Mouse (Mus musculus) spleen, adult 2 months (tissue): Measurements from ENCODE around the gene Gpr107. TPM values are rescaled to one million over a fixed set of nuclear protein-coding genes. Genes with fewer than 3 reads are reported as not detected.
"Not testable (repeated sequence)": the region's sequence is repeated elsewhere in the genome, so short reads cannot be mapped to it uniquely, and the experiment has no call there.

Experiments used
- DNase-seq, 2 experiments: peaks; one replicate each; pipeline versions ENCODE4 v3.0.0 to v3.0.0-alpha.2; 2012 to 2021; ENCODE audit warnings: low spot score in 2 of 2, low read depth in 1 of 2
- H3K27ac ChIP-seq: fragments of 200-500 bp; 2 replicates; pipeline ENCODE4 v1.5.1; 2012; ENCODE audit warnings: low read length, inconsistent platforms; ENCODE audit not compliant: insufficient read depth
- H3K27me3 ChIP-seq: fragments of 200-500 bp; 2 replicates; pipeline ENCODE4 v1.6.1; 2012; ENCODE audit warnings: mild to moderate bottlenecking, moderate library complexity, low read length, inconsistent platforms; ENCODE audit not compliant: control insufficient read depth, insufficient read depth
- H3K36me3 ChIP-seq: fragments of 200-500 bp; 2 replicates; pipeline ENCODE4 v1.6.1; 2012; ENCODE audit warnings: mild to moderate bottlenecking, low read length, inconsistent platforms; ENCODE audit not compliant: control insufficient read depth, insufficient read depth
- H3K4me1 ChIP-seq: fragments of 200-500 bp; 2 replicates; pipeline ENCODE4 v1.6.1; 2011; ENCODE audit warnings: inconsistent platforms; ENCODE audit not compliant: control insufficient read depth, insufficient read depth, insufficient read length
- H3K4me3 ChIP-seq: fragments of 200-500 bp; 2 replicates; pipeline ENCODE4 v1.5.1; 2011; ENCODE audit warnings: mild to moderate bottlenecking, inconsistent platforms; ENCODE audit not compliant: insufficient read depth, insufficient read length; ENCODE audit errors: extremely low read depth
- CTCF ChIP-seq: fragments of 200-500 bp; IDR thresholded peaks from 2 replicates; pipeline ENCODE4 v1.5.1; 2011; ENCODE audit warnings: mild to moderate bottlenecking, inconsistent platforms; ENCODE audit not compliant: insufficient read depth, insufficient read length, insufficient replicate concordance; ENCODE audit errors: extremely low read depth
- POLR2A ChIP-seq: fragments of 200-500 bp; IDR thresholded peaks from 2 replicates; pipeline ENCODE4 v1.6.1; 2011; ENCODE audit warnings: low read depth, low read length, inconsistent platforms
- WGBS: fragments of 180-500 bp; shearing (Covaris S2); methylation state at CpG from one replicate; pipeline ENCODE4 v1.1.7; 2018; 5-methylcytosine and 5-hydroxymethylcytosine counted together
- polyA plus RNA-seq: library from polyadenylated mRNA; depleted of rRNA; stranded (reverse); fragments of >200 nt; gene quantifications from 2 replicates; pipeline ENCODE4 v1.2.3, GENCODE M21; 2012

Gene Gpr107
- polyA plus RNA-seq, 1 experiment: 15.0 TPM

DNA sequence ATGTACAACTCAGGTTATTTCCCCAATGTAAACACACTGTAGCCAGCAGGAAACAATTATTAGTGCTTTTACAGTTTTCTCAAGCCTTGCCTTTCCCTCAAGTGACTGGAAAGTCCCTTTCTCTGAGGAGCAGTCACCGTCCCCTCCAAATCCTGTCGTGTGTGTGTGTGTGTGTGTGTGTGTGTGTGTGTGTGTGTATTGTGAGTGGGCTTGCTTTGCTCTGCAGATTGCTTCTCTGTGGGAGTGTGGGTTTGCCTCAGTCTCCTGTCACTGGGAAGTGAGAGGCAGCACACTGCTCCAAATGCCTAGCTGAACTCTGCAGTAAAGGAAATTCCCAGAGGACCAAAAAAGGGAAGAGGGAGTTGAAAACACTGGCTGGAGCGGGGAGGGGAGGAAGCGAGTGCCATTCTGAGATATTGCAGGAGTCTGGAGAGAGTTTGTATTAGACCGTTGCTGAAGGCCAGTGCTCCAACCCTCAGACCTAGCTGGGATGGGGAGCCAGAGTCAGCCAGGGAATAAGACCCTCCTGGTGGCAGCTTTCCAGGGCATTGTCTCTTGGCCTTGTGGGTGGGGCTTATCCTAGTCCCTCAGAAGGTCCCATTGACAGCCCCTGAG lies 12.8 kb downstream of the Gpr107 start:
- no peak for DNase-seq
- Histone ChIP-seq H3K4me3 (no peak overlapping the region), H3K4me1 (peaks cover 16% of the 10 kb centered on the region; the same call in 1 of the 2 replicates), H3K27ac (peak overlapping the region; percentile 61), H3K27me3 (no peaks in the 10 kb centered on the region), H3K36me3 (peaks cover 17% of the 10 kb centered on the region)
- 40% methylated on average over 5 of the region's 5 CpGs for WGBS
- TF ChIP-seq POLR2A (no peak), CTCF (no peak)

DNA sequence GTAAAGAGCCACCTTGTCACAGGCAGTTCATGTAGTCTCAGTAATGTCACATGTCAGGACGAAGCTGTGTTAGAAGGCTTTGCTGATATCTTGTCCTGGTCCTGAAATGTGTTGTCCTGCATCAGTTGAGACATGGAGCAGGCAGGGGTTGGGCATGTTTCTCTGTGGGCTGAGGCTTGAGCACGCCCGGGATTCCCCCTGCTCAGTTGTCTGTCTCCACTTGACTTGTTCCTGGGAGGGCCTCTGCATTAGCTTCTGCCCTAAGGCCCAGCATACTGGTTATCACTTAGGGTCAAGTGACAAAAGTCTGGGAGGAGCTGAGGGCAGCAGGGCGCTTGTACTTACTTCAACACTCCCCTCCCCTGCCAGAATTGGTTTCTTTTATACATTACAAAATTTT lies 13.4 kb downstream of the Gpr107 start:
- Histone ChIP-seq H3K4me3 (no peak overlapping the region), H3K27me3 (no peaks in the 10 kb centered on the region), H3K36me3 (peaks cover 18% of the 10 kb centered on the region), H3K27ac (peak overlapping the region; percentile 61), H3K4me1 (peaks cover 16% of the 10 kb centered on the region; the same call in 1 of the 2 replicates)
- peak in 1 of 2 experiments; percentile 36 for DNase-seq
- TF ChIP-seq CTCF (no peak), POLR2A (no peak)
- 54% methylated on average over 4 of the region's 4 CpGs for WGBS

DNA sequence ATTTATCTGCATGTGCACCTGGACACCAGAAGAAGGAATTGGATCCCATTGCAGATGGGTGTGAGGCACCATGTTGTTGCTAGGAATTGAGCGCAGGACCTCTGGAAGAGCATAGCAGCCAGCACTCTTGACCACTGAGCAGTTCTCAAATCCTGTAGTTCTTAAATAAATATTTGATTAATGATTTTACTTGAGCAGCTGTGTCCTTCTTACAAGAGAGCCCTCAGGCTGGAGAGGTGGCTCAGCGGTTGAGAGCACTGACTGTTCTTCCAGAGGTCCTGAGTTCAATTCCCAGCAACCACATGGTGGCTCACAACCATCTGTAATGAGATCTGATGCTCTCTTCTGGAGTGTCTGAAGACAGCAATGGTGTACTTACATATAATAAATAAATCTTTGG lies 15.5 kb downstream of the Gpr107 start:
- WGBS: 95% methylated on average over 2 of the region's 2 CpGs

DNA sequence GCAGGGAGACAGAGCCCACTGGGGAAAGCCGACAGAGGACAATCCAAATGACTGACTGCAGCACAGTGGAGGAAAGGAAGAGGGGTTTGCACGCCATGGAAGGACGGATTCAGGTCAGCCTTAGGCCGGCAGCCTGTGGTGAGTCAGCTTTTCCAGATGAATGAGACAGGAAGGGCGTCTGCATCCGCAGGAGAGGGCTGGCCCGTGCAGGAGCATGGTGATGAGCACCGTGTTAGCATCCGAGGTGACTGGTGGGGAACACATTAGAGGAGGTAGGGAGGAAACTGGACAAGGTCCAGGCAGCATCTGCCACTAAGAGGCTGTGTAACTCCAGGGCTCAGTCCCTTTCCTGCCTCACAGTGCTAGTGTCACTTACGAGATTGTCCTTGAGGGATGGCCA lies 16.9 kb downstream of the Gpr107 start:
- Histone ChIP-seq H3K27ac (no peak overlapping the region), H3K36me3 (peaks cover 27% of the 10 kb centered on the region), H3K4me3 (no peak overlapping the region), H3K27me3 (no peaks in the 10 kb centered on the region), H3K4me1 (peaks cover 16% of the 10 kb centered on the region; the same call in 1 of the 2 replicates)
- TF ChIP-seq POLR2A (no peak), CTCF (no peak)
- WGBS: 89% methylated on average over 10 of the region's 10 CpGs
- no peak for DNase-seq

More for the DNA sequence above, 15.5 kb downstream of the Gpr107 start:
- not testable (repeated sequence) for H3K27ac ChIP-seq, H3K4me3 ChIP-seq, H3K27me3 ChIP-seq, DNase-seq
- Histone ChIP-seq H3K36me3 (peaks cover 27% of the 10 kb centered on the region), H3K4me1 (peaks cover 16% of the 10 kb centered on the region; the same call in 1 of the 2 replicates)

- Histone ChIP-seq H3K36me3 (peaks cover 27% of the 10 kb centered on the region), H3K27ac (no peak overlapping the region), H3K4me1 (peaks cover 6% of the 10 kb centered on the region; the same call in 1 of the 2 replicates), H3K27me3 (no peaks in the 10 kb centered on the region), H3K4me3 (no peak overlapping the region)
- no peak for TF ChIP-seq CTCF
- no peak for TF ChIP-seq POLR2A
- WGBS: 62% methylated on average over 6 of the region's 6 CpGs
- no peak for DNase-seq
Measured at GRCm38 (mm10) chr2:31170164-31170563, 18.0 kb downstream of the Gpr107 start.

DNA sequence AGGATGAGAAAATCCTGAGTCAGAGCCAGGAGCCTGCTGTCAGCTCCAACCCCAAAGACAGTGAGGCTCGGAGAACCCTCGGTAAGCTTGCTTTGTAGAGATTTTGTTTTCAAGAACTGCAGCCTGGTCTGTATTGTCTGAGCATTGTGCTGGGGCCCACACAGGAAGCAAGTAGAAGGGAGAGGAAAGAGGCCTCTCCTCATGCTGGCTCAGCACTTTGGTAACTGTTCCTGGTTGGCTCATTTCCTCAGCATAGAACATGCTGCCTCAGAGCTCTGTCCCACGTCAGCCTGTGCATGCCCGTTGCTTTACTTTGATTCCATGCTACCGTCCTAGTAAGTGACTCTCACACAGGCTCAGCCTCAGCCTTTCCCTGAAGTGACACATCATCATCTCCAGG lies 19.9 kb downstream of the Gpr107 start:
- H3K4me1 ChIP-seq: no peaks in the 10 kb centered on the region
- H3K27ac ChIP-seq: peak overlapping the region; percentile 50
- no peak for TF ChIP-seq POLR2A
- TF ChIP-seq CTCF: no peak
- 40% methylated on average over 5 of the region's 5 CpGs for WGBS
- peaks cover 31% of the 10 kb centered on the region for H3K36me3 ChIP-seq
- no peaks in the 10 kb centered on the region for H3K27me3 ChIP-seq
- DNase-seq: no peak
- H3K4me3 ChIP-seq: no peak overlapping the region

- WGBS: 81% methylated on average over 5 of the region's 5 CpGs
- H3K36me3 ChIP-seq: peaks cover 31% of the 10 kb centered on the region
- no peak for TF ChIP-seq POLR2A
- no peak for TF ChIP-seq CTCF
- DNase-seq: no peak
- H3K4me3 ChIP-seq: no peak overlapping the region
- H3K27me3 ChIP-seq: no peaks in the 10 kb centered on the region
- H3K4me1 ChIP-seq: no peaks in the 10 kb centered on the region
- peak overlapping the region; percentile 44; the same call in 1 of the 2 replicates for H3K27ac ChIP-seq
Measured at GRCm38 (mm10) chr2:31172536-31172935, 20.4 kb downstream of the Gpr107 start.
